Mouse (Mus musculus): Measurements from ENCODE around the gene Adamts6. TPM values are rescaled to one million over a fixed set of nuclear protein-coding genes. Genes with fewer than 3 reads are reported as not detected.
A peak's percentile ranks its signal among the peaks of the same experiment; 100 is the strongest.

Gene Adamts6
- polyA plus RNA-seq, 1 experiment from 2014 or later, result 0.96 TPM

- no peak overlapping the region for H3K4me2 ChIP-seq
- H3K9ac ChIP-seq (replicated peaks), result no peak overlapping the region
- H3K27me3 ChIP-seq (replicated peaks), result no peaks in the 10 kb centered on the region
- H3K9me3 ChIP-seq (replicated peaks), result no peaks in the 10 kb centered on the region
- ATAC-seq (ENCODE audit: low FRiP score), result no peak
- H3K27ac ChIP-seq (replicated peaks), result no peak overlapping the region
- no peak overlapping the region for H3K4me3 ChIP-seq (replicated peaks)
- WGBS, result 49% methylated on average over 5 of the region's 5 CpGs
- H3K4me1 ChIP-seq, result no peaks in the 10 kb centered on the region
- no peaks in the 10 kb centered on the region for H3K36me3 ChIP-seq
These were observed 65.0 kb downstream of the Adamts6 start for GRCm38 (mm10) chr13:104352590-104352989.

GRCm38 (mm10) chr13:104393427-104394356 lies 106.1 kb downstream of the Adamts6 start:
- Histone ChIP-seq H3K9ac (replicated peaks) (no peak overlapping the region), H3K4me3 (replicated peaks) (no peak overlapping the region), H3K27me3 (replicated peaks) (no peaks in the 10 kb centered on the region), H3K4me2 (no peak overlapping the region), H3K27ac (replicated peaks) (no peak overlapping the region), H3K9me3 (replicated peaks) (no peaks in the 10 kb centered on the region), H3K36me3 (no peaks in the 10 kb centered on the region), H3K4me1 (no peaks in the 10 kb centered on the region)
- whole genome bisulfite sequencing, result 81% methylated on average over 8 of the region's 8 CpGs
- ATAC-seq (ENCODE audit: low FRiP score), result peak; percentile 41; the same call in 1 of the 2 replicates

GRCm38 (mm10) chr13:104397814-104398213 lies 110.2 kb downstream of the Adamts6 start:
- H3K4me2 ChIP-seq, result no peak overlapping the region
- H3K9me3 ChIP-seq (replicated peaks), result no peaks in the 10 kb centered on the region
- H3K4me3 ChIP-seq (replicated peaks), result no peak overlapping the region
- no peak for ATAC-seq (ENCODE audit: low FRiP score)
- no peaks in the 10 kb centered on the region for H3K27me3 ChIP-seq (replicated peaks)
- no peaks in the 10 kb centered on the region for H3K36me3 ChIP-seq
- WGBS, result 64% methylated on average over 8 of the region's 8 CpGs
- no peak overlapping the region for H3K27ac ChIP-seq (replicated peaks)
- no peak overlapping the region for H3K9ac ChIP-seq (replicated peaks)
- H3K4me1 ChIP-seq, result no peaks in the 10 kb centered on the region

DNA sequence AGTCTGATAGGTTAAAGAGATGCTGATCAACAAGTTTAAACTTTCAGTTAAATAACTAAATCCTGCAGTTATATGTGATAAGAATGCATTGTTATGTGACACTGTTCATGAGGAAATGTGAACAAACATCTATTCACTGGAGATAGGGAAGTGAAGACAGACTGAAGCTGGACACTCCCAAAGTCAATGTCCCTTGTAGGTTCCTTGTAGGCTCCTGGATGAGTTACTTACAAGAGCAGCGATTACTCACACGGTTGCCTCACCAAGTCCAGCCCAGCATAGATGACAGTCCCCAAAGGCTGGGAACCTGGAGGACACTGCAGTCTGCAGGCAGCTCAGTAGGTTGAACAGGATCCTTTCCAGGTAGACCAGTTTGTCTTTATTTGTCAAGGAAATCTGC lies 145.1 kb downstream of the Adamts6 start:
- ATAC-seq (ENCODE audit: low FRiP score), result no peak
- H3K4me3 ChIP-seq (replicated peaks), result no peak overlapping the region
- no peaks in the 10 kb centered on the region for H3K36me3 ChIP-seq
- H3K9me3 ChIP-seq (replicated peaks), result no peaks in the 10 kb centered on the region
- no peak overlapping the region for H3K27ac ChIP-seq (replicated peaks)
- no peak overlapping the region for H3K4me2 ChIP-seq
- no peaks in the 10 kb centered on the region for H3K4me1 ChIP-seq
- H3K27me3 ChIP-seq (replicated peaks), result no peaks in the 10 kb centered on the region
- WGBS, result 96% methylated on average over 2 of the region's 2 CpGs
- H3K9ac ChIP-seq (replicated peaks), result no peak overlapping the region

GRCm38 (mm10) chr13:104442559-104442958 lies 154.9 kb downstream of the Adamts6 start:
- Histone ChIP-seq H3K27me3 (replicated peaks) (no peaks in the 10 kb centered on the region), H3K4me3 (replicated peaks) (no peak overlapping the region), H3K9me3 (replicated peaks) (no peaks in the 10 kb centered on the region), H3K27ac (replicated peaks) (no peak overlapping the region), H3K4me2 (no peak overlapping the region), H3K36me3 (no peaks in the 10 kb centered on the region), H3K4me1 (no peaks in the 10 kb centered on the region), H3K9ac (replicated peaks) (no peak overlapping the region)
- no peak for ATAC-seq (ENCODE audit: low FRiP score)
- 39% methylated on average over 7 of the region's 7 CpGs for whole genome bisulfite sequencing

DNA sequence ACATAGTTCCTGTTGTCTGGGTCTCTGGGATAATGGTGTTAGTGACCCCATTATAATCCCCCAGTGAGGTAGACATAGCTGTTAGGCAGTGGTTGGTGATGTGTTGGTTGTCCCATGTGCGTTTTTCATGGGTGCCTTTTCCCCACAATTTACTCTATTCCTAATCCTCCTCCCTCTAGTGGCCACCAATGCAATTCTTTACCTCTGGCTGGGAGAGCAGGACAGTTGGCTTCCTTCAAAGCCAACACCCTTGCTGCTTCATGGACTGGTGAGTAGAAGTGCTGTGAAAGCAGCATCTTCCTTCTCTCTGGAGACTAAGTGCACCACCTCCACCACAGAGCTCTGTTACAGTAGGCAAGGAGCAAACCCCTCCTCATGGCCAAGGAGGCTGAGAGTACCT lies 157.8 kb downstream of the Adamts6 start:
- Histone ChIP-seq H3K9ac (replicated peaks) (no peak overlapping the region), H3K4me2 (no peak overlapping the region), H3K9me3 (replicated peaks) (no peaks in the 10 kb centered on the region), H3K36me3 (no peaks in the 10 kb centered on the region), H3K27ac (replicated peaks) (no peak overlapping the region), H3K4me3 (replicated peaks) (no peak overlapping the region), H3K4me1 (no peaks in the 10 kb centered on the region), H3K27me3 (replicated peaks) (no peaks in the 10 kb centered on the region)
- 80% methylated on average over 1 of the region's 1 CpGs for WGBS
- no peak for ATAC-seq (ENCODE audit: low FRiP score)

- WGBS, result 81% methylated on average over 1 of the region's 1 CpGs
- Histone ChIP-seq H3K4me2 (no peak overlapping the region), H3K4me1 (no peaks in the 10 kb centered on the region), H3K9ac (replicated peaks) (no peak overlapping the region), H3K4me3 (replicated peaks) (no peak overlapping the region), H3K27ac (replicated peaks) (no peak overlapping the region), H3K27me3 (replicated peaks) (no peaks in the 10 kb centered on the region), H3K36me3 (no peaks in the 10 kb centered on the region), H3K9me3 (replicated peaks) (no peaks in the 10 kb centered on the region)
- ATAC-seq (ENCODE audit: low FRiP score), result no peak
These were observed 159.3 kb downstream of the Adamts6 start for GRCm38 (mm10) chr13:104446974-104447373.

DNA sequence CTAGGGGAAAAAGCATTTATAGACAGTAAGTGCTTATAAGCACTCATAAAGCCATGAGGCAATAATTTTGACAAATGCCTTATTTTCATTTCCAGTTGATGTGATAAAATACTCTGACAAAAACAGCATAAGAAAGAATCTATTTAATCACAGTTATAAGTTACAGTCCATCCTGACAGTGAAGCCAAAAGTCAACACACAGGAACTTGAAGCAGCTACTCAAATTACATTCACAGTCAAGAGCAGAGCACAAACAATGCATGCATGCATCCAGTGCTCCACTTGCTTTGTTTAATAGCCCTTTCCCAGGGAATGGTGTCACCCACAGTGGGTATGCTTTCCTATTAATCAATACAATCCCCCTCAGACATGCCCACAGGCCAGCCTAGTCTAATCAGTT lies 159.8 kb downstream of the Adamts6 start:
- no peaks in the 10 kb centered on the region for H3K27me3 ChIP-seq (replicated peaks)
- H3K27ac ChIP-seq (replicated peaks), result no peak overlapping the region
- H3K36me3 ChIP-seq, result no peaks in the 10 kb centered on the region
- H3K4me1 ChIP-seq, result no peaks in the 10 kb centered on the region
- H3K4me3 ChIP-seq (replicated peaks), result no peak overlapping the region
- no peak for ATAC-seq (ENCODE audit: low FRiP score)
- no peak overlapping the region for H3K9ac ChIP-seq (replicated peaks)
- H3K4me2 ChIP-seq, result no peak overlapping the region
- no peaks in the 10 kb centered on the region for H3K9me3 ChIP-seq (replicated peaks)

DNA sequence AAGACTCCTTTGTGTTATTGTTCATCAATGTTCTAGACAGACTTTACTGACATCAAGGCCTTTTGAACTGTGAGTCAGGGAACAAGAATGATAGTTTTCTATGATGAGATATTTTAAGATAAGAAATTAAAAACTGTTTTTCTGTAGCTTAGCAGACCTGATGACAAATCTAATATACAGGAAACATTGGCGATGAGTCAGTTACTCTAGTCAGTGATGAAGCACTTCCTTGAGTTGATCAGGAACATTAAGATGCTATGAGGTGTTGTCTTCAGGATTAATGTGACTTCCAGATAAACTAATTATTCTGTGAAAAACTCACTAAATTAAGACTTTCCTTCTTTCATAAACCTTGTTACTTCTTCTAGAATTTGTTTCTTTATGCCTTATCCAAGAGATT lies 160.7 kb downstream of the Adamts6 start:
- H3K4me3 ChIP-seq (replicated peaks), result no peak overlapping the region
- no peak overlapping the region for H3K27ac ChIP-seq (replicated peaks)
- no peak overlapping the region for H3K9ac ChIP-seq (replicated peaks)
- H3K4me1 ChIP-seq, result no peaks in the 10 kb centered on the region
- 97% methylated on average over 1 of the region's 1 CpGs for WGBS
- no peak for ATAC-seq (ENCODE audit: low FRiP score)
- H3K4me2 ChIP-seq, result no peak overlapping the region
- H3K27me3 ChIP-seq (replicated peaks), result no peaks in the 10 kb centered on the region
- H3K9me3 ChIP-seq (replicated peaks), result no peaks in the 10 kb centered on the region
- H3K36me3 ChIP-seq, result no peaks in the 10 kb centered on the region

DNA sequence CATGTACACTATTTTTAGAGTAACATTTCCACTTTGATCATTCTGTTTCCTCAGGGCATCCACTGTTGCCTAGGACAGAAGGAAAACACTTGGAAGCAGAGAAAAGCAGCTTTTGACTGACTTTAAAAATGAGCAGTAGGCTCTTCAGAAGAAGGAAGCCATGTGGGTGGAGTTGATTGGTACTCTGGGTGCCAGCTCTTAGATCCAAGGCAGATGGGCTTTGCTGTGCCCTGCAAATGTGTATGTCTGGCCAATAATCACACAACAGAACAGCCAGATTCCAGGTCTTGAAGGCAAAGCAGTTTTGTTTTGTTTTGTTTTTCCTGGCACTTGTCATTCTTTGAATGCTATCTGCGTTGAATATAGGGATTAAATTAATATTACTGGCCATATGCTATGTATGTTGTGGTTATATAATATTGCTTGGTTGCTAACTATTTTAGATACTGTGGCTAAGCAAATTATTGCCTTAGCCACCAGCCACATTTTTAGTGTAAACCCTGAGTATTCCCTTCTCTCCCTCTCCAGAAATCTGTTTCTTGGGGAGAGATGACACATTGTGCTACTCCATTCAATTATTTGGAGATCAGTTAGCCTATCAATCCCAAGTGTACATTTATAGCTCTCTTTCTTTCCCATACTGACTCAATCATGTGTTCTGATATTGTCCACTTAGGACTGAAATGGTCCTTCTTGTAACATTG lies 165.8 kb downstream of the Adamts6 start:
- H3K27ac ChIP-seq (replicated peaks), result no peak overlapping the region
- no peak overlapping the region for H3K4me3 ChIP-seq (replicated peaks)
- no peak for ATAC-seq (ENCODE audit: low FRiP score)
- no peaks in the 10 kb centered on the region for H3K27me3 ChIP-seq (replicated peaks)
- 94% methylated on average over 1 of the region's 1 CpGs for whole genome bisulfite sequencing
- no peaks in the 10 kb centered on the region for H3K4me1 ChIP-seq
- H3K9me3 ChIP-seq (replicated peaks), result no peaks in the 10 kb centered on the region
- no peak overlapping the region for H3K4me2 ChIP-seq
- no peaks in the 10 kb centered on the region for H3K36me3 ChIP-seq
- H3K9ac ChIP-seq (replicated peaks), result no peak overlapping the region

DNA sequence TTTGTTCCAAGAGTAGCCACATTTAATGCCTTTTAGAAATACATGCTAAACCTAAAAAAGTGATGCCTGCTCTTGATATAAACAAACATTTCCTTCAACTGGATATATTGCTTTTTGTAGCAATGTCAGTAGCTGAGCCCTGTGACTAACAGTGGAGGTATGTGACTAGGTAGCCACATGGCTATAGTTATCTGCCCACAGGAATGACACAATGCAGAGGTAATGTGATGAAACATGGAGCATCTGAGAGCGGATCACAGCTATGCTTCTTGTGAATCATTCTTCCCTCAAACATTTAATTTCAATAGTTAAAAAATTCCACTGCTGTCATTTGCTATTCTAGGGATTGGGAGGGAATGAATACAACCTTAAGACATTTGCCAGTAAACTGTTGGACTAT lies 172.7 kb downstream of the Adamts6 start:
- ATAC-seq (ENCODE audit: low FRiP score), result no peak
- no peaks in the 10 kb centered on the region for H3K9me3 ChIP-seq (replicated peaks)
- no peak overlapping the region for H3K4me2 ChIP-seq
- no peak overlapping the region for H3K27ac ChIP-seq (replicated peaks)
- no peaks in the 10 kb centered on the region for H3K4me1 ChIP-seq
- no peak overlapping the region for H3K9ac ChIP-seq (replicated peaks)
- no peaks in the 10 kb centered on the region for H3K36me3 ChIP-seq
- no peaks in the 10 kb centered on the region for H3K27me3 ChIP-seq (replicated peaks)
- H3K4me3 ChIP-seq (replicated peaks), result no peak overlapping the region
- WGBS, result 95% methylated on average over 1 of the region's 1 CpGs

DNA sequence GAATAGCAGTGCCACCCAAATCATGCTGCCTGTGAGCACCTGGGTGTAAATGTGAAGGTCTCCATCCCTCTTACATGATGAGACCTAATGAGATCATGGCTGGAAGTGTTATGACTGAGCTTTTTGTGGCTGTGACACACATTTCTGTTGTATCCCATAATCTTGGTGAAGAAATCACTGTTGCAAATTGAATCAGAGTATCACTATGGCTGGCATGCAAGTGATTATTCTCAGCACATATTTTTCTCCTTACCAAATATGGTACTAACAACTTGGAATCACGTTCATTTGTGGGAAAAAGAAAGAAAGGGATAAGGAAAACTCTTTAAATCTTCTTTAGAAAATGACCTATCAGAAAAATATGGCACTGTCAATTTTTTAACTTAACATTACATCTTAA lies 180.4 kb downstream of the Adamts6 start:
- WGBS, result 80% methylated on average over 1 of the region's 1 CpGs

More for the DNA sequence above, 180.4 kb downstream of the Adamts6 start:
- H3K9me3 ChIP-seq (replicated peaks), result no peaks in the 10 kb centered on the region
- ATAC-seq (ENCODE audit: low FRiP score), result no peak
- no peak overlapping the region for H3K9ac ChIP-seq (replicated peaks)
- no peak overlapping the region for H3K4me2 ChIP-seq
- H3K27me3 ChIP-seq (replicated peaks), result no peaks in the 10 kb centered on the region
- H3K4me3 ChIP-seq (replicated peaks), result no peak overlapping the region
- no peaks in the 10 kb centered on the region for H3K36me3 ChIP-seq
- no peak overlapping the region for H3K27ac ChIP-seq (replicated peaks)
- H3K4me1 ChIP-seq, result no peaks in the 10 kb centered on the region

Measured in neural tube, embryonic 15.5 days (tissue).